Mouse (Mus musculus): Measurements from ENCODE around the gene Sema3b.

- no peak for TF ChIP-seq GATA1 (IDR thresholded peaks at IDR 0.05; ENCODE audit: low read length)
- TF ChIP-seq TAL1 (IDR thresholded peaks at IDR 0.05; ENCODE audit: low read length) = no peak
These were observed 28.3 kb downstream of the Sema3b start, which contains the start of gene Hyal3 for GRCm38 (mm10) chr9:107580501-107581317.

Data from erythroblast, embryonic 14.5 days (primary cell).